Mouse (Mus musculus) lung, embryonic 14.5 days (tissue): Measurements from ENCODE around the gene Acvrl1. TPM values are rescaled to one million over a fixed set of nuclear protein-coding genes. Genes with fewer than 3 reads are reported as not detected.

ENCODE experiments used
- ATAC-seq: fragments of 200-750 bp; cut with Nextera tagmentation; 2 replicates; pipeline ENCODE4 v1.8.0; 2017; ENCODE audit warnings: mild to moderate bottlenecking, moderate TSS enrichment, moderate library complexity; ENCODE audit not compliant: insufficient read depth
- DNase-seq: peaks from one replicate; pipeline ENCODE4 v3.0.0-alpha.2; 2015
- H3K27ac ChIP-seq: fragments of 300-500 bp; sonication (generic); 2 replicates; pipeline ENCODE4 v1.5.1; 2014; ENCODE audit warnings: low read depth, mild to moderate bottlenecking, moderate library complexity
- H3K27me3 ChIP-seq: fragments of 300-500 bp; sonication (generic); 2 replicates; pipeline ENCODE4 v1.6.1; 2014; ENCODE audit warnings: low read length, control low read depth; ENCODE audit not compliant: insufficient read depth
- H3K36me3 ChIP-seq: fragments of 300-500 bp; sonication (generic); 2 replicates; pipeline ENCODE4 v1.6.1; 2014; ENCODE audit warnings: control low read depth; ENCODE audit not compliant: insufficient read depth
- H3K4me1 ChIP-seq: fragments of 300-500 bp; sonication (generic); 2 replicates; pipeline ENCODE4 v1.6.1; 2014; ENCODE audit warnings: antibody characterized with exemption, control low read depth; ENCODE audit not compliant: insufficient read depth
- H3K4me2 ChIP-seq: fragments of 300-500 bp; sonication (generic); 2 replicates; pipeline ENCODE4 v1.6.1; 2014; ENCODE audit warnings: mild to moderate bottlenecking
- H3K4me3 ChIP-seq: fragments of 300-500 bp; sonication (generic); 2 replicates; pipeline ENCODE4 v1.5.1; 2014; ENCODE audit warnings: low read depth, low read length
- H3K9ac ChIP-seq: fragments of 300-500 bp; sonication (generic); 2 replicates; pipeline ENCODE4 v1.6.1; 2014
- H3K9me3 ChIP-seq: fragments of 300-500 bp; sonication (generic); 2 replicates; pipeline ENCODE4 v1.6.1; 2016; ENCODE audit warnings: low read depth, low read length, control low read depth
- CTCF ChIP-seq: IDR thresholded peaks from 2 replicates; pipeline ENCODE4 v1.5.1; 2016; ENCODE audit warnings: antibody characterized with exemption, low read depth
- WGBS: fragments of 180-500 bp; shearing (Covaris S2); extraction: QIAGEN DNeasy Blood & Tissue Kit; methylation state at CpG from one replicate; pipeline ENCODE4 v1.1.7; 2014; 5-methylcytosine and 5-hydroxymethylcytosine counted together
- polyA plus RNA-seq: library from polyadenylated mRNA; unstranded; fragments of >200 nt; fragmentation: Nextera tagmentation; extraction: Ambion mirVana; gene quantifications from 2 replicates; pipeline ENCODE4 v1.2.1, GENCODE M21; 2014

The Acvrl1 gene
- polyA plus RNA-seq, 1 experiment from 2014 or later: 34.4 TPM

- Histone ChIP-seq H3K27me3 (no peaks in the 10 kb centered on the region), H3K27ac (peak overlapping the region; percentile 66; the same call in 1 of the 2 replicates), H3K9ac (peak overlapping the region; percentile 90), H3K4me3 (peak overlapping the region; percentile 79), H3K4me1 (peaks cover 16% of the 10 kb centered on the region; the same call in 1 of the 2 replicates), H3K4me2 (peak overlapping the region; percentile 93), H3K36me3 (no peaks in the 10 kb centered on the region), H3K9me3 (no peaks in the 10 kb centered on the region)
- TF ChIP-seq CTCF: no peak
- ATAC-seq: peak; percentile 48
- no peak for DNase-seq
- under 1% methylated on average over 31 of the region's 46 CpGs for WGBS
These were observed 46.2 kb downstream of the Acvrl1 start for GRCm38 (mm10) chr15:101174294-101175130.

GRCm38 (mm10) chr15:101175131-101175460, 46.8 kb downstream of the Acvrl1 start:
- Histone ChIP-seq H3K9me3 (no peaks in the 10 kb centered on the region), H3K36me3 (no peaks in the 10 kb centered on the region), H3K27me3 (no peaks in the 10 kb centered on the region), H3K4me2 (peak overlapping the region; percentile 93), H3K27ac (no peak overlapping the region), H3K9ac (peak overlapping the region; percentile 90), H3K4me3 (peak overlapping the region; percentile 79), H3K4me1 (peaks cover 16% of the 10 kb centered on the region; the same call in 1 of the 2 replicates)
- WGBS: 10% methylated on average over 5 of the region's 5 CpGs
- no peak for TF ChIP-seq CTCF
- DNase-seq (no peak), ATAC-seq (no peak)

- H3K4me1 ChIP-seq: peaks cover 19% of the 10 kb centered on the region; the same call in 1 of the 2 replicates
- H3K4me3 ChIP-seq: peak overlapping the region; percentile 79
- peak overlapping the region; percentile 90 for H3K9ac ChIP-seq
- H3K4me2 ChIP-seq: peak overlapping the region; percentile 93
- no peaks in the 10 kb centered on the region for H3K9me3 ChIP-seq
- no peaks in the 10 kb centered on the region for H3K36me3 ChIP-seq
- 25% methylated on average over 17 of the region's 17 CpGs for WGBS
- 0 out of 2 replicates have a peak overlapping the region, but pooled peaks have one; percentile 5 for H3K27ac ChIP-seq
- ATAC-seq: no peak
- no peak for DNase-seq
- H3K27me3 ChIP-seq: no peaks in the 10 kb centered on the region
- no peak for TF ChIP-seq CTCF
These were observed 47.4 kb downstream of the Acvrl1 start for GRCm38 (mm10) chr15:101175613-101176283.

- no peak for ATAC-seq
- Histone ChIP-seq H3K4me2 (peak overlapping the region; percentile 93), H3K36me3 (no peaks in the 10 kb centered on the region), H3K9ac (peak overlapping the region; percentile 90), H3K27ac (0 out of 2 replicates have a peak overlapping the region, but pooled peaks have one; percentile 5), H3K9me3 (no peaks in the 10 kb centered on the region), H3K4me1 (peaks cover 22% of the 10 kb centered on the region; the same call in 1 of the 2 replicates), H3K4me3 (peak overlapping the region; percentile 79), H3K27me3 (no peaks in the 10 kb centered on the region)
- no peak for DNase-seq
- 35% methylated on average over 3 of the region's 3 CpGs for WGBS
- TF ChIP-seq CTCF: no peak
These were observed 48.0 kb downstream of the Acvrl1 start for GRCm38 (mm10) chr15:101176284-101176680.

- Histone ChIP-seq H3K9ac (peak overlapping the region; percentile 90; the same call in 1 of the 2 replicates), H3K4me1 (peaks cover 26% of the 10 kb centered on the region; the same call in 1 of the 2 replicates), H3K4me3 (no peak overlapping the region), H3K4me2 (peak overlapping the region; percentile 93; the same call in 1 of the 2 replicates), H3K36me3 (no peaks in the 10 kb centered on the region), H3K27me3 (no peaks in the 10 kb centered on the region), H3K9me3 (no peaks in the 10 kb centered on the region), H3K27ac (no peak overlapping the region)
- no peak for ATAC-seq
- 57% methylated on average over 8 of the region's 8 CpGs for WGBS
- no peak for DNase-seq
- no peak for TF ChIP-seq CTCF
These were observed 48.7 kb downstream of the Acvrl1 start for GRCm38 (mm10) chr15:101176795-101177691.

GRCm38 (mm10) chr15:101180363-101181105, 52.2 kb downstream of the Acvrl1 start:
- no peak overlapping the region for H3K4me3 ChIP-seq
- no peaks in the 10 kb centered on the region for H3K27me3 ChIP-seq
- DNase-seq (no peak), ATAC-seq (no peak)
- H3K4me1 ChIP-seq: peaks cover 29% of the 10 kb centered on the region; the same call in 1 of the 2 replicates
- no peak overlapping the region for H3K4me2 ChIP-seq
- 60% methylated on average over 15 of the region's 15 CpGs for WGBS
- no peaks in the 10 kb centered on the region for H3K36me3 ChIP-seq
- no peak overlapping the region for H3K27ac ChIP-seq
- H3K9ac ChIP-seq: no peak overlapping the region; the same call in 1 of the 2 replicates
- H3K9me3 ChIP-seq: no peaks in the 10 kb centered on the region
- TF ChIP-seq CTCF: no peak
